Mouse (Mus musculus) yolk sac, embryonic 10.5 days (tissue): ENCODE data around the gene Hbs1l.
"Not testable (repeated sequence)": the region's sequence is repeated elsewhere in the genome, so short reads cannot be mapped to it uniquely, and the experiment has no call there.

ENCODE experiments used
- DNase-seq: peaks from one replicate; pipeline ENCODE4 v3.0.0-alpha.2; 2017; ENCODE audit warnings: low spot score

Gene Hbs1l

DNA sequence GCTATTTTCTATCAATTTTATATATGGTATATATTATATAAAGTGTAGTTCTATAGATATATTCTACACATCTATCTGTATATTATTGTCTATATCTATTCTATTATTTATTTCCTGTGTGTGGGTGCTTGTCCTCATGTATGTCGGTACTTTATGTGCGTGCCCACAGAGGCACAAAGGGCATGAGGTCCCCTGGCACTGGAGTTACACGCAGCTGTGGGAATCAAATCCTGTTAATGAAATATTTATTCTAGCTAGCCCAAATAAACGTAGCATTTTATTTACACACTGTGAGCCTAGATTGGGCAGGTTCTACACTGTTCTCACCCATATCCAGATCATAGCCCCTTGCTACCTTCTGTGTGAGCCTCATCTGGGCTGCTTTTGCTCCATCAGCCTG lies 63.3 kb downstream of the Hbs1l start:
- no peak for DNase-seq

- no peak for DNase-seq
Observed at GRCm38 (mm10) chr10:21361871-21362270, 66.1 kb downstream of the Hbs1l start.

GRCm38 (mm10) chr10:21363297-21363696 lies 67.5 kb downstream of the Hbs1l start:
- no peak for DNase-seq

DNA sequence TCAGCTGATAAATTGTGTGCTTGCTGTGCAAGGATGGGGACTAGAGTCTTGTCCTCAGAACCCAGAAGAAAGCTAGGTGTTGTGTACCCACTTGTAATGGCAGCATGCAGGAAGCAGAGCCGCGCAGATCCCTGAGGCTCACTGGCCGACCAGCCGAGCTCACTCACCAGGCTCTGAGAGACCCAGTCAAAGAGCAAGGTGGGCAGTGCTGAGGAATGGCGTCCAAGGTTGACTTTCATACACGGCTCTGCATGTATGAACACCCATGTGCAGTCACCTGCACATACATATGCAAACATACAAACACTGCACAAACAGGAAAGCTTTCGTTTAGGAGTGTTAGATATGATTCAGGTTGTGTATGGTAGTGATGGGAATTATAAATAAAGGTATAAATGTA lies 69.2 kb downstream of the Hbs1l start:
- DNase-seq, result no peak

DNA sequence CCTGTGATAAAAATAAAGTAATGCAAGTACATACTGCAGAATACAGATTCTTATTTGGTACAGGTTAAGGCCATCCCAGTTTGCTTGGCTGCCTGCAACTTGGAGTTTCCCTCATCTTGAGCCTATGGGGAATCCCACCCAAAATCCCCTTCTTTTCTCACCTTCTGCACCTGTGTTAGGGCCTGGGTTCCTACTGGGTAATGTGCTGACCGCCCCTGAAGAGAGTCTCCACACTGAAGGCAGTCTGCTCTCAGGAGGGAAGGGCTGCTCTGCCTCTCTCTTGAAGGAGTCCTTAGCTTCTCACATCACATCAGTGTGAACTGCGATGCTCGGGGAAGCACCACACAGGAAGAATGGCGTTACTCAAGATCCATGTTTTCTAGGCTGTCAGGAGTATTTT lies 70.1 kb downstream of the Hbs1l start:
- DNase-seq, result no peak

- DNase-seq, result no peak
Observed at GRCm38 (mm10) chr10:21366471-21366870, 70.7 kb downstream of the Hbs1l start.

GRCm38 (mm10) chr10:21367481-21367880 lies 71.7 kb downstream of the Hbs1l start:
- no peak for DNase-seq

- DNase-seq, result no peak
Observed at GRCm38 (mm10) chr10:21369586-21369985, 73.8 kb downstream of the Hbs1l start.

GRCm38 (mm10) chr10:21372271-21372670 lies 76.5 kb downstream of the Hbs1l start:
- DNase-seq, result no peak

- DNase-seq, result no peak
Observed at GRCm38 (mm10) chr10:21376682-21377473, 81.1 kb downstream of the Hbs1l start, which contains the start of gene Aldh8a1. TSS of gene Aldh8a1 (plus strand) at chr10:21377291.

GRCm38 (mm10) chr10:21378196-21378944 lies 82.6 kb downstream of the Hbs1l start:
- DNase-seq, result no peak

DNA sequence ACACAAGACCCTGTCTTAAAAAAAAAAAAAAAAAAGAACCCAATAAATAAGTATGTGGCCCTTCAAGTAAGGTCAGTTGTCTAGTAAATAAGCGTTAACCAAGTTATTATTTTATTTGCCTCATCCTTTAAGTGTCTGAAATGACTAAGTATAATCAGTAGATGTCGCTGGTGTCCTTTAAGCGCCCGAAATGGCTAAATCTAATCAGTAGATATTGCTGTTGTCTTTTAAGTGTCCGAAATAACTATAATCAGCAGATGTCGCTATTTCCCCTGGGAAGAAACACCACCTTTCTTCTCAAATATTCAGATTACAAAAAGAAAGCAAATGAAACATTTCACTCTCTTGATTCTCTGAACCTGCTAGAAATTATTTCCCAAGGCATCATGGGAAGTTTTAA lies 87.1 kb downstream of the Hbs1l start:
- DNase-seq, result peak; percentile 29

DNA sequence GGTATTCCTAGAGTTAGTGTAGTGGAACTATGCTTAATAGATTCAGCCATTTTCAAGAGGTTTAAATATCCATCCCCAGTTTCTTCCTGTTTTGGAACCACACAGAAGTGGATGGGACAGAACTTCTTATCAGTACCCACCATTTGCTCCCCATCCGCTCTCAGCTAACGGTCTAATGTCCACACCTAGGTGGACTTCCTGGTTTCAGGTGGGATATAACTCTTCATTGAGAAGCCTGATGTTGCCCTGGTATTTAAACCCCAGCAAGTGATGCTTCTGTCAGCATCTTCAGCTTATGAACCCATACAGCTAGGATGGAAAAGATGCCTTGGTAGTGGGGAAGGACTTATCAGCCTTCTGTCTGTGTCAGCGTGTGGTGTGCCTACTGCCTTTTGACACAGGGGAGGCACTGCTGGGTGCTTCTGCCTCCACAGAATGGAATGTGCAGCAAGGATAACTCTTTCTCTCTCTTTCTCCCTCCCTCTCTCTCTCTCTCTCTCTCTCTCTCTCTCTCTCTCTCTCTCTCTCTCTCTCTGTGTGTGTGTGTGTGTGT lies 89.4 kb downstream of the Hbs1l start:
- no peak for DNase-seq

DNA sequence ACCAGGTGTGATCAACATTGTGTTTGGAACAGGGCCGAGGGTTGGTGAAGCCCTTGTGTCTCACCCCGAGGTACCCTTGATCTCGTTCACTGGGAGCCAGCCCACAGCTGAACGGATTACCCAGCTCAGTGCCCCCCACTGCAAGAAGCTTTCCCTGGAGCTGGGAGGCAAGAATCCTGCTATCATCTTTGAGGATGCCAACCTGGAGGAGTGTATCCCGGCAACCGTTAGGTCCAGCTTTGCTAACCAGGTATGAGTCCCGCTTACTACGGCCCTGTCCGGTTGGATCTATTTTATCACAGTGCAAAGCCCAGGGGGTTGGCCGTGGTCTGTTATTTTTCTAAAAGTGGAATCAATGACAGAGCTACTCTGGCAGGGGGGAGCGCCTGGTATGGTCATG lies 93.3 kb downstream of the Hbs1l start:
- no peak for DNase-seq

DNA sequence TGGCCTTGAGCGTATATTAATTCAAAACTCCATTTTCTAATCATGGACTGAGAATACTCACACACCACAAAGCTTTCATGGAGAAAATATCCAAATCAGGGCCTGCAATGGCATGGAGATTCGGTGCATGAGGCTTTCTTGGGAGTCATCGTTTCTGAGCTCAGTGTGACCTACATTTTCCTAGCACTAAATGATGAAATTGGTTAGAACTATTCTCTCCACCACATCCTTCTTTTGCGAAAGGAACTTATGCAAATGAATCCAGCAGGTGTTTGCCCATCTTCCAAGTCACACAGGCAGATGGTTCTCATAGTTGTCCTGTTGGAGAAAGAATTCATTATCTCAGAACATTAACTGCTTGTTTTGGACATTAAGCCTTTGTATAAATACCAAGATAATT lies 94.7 kb downstream of the Hbs1l start:
- no peak for DNase-seq

DNA sequence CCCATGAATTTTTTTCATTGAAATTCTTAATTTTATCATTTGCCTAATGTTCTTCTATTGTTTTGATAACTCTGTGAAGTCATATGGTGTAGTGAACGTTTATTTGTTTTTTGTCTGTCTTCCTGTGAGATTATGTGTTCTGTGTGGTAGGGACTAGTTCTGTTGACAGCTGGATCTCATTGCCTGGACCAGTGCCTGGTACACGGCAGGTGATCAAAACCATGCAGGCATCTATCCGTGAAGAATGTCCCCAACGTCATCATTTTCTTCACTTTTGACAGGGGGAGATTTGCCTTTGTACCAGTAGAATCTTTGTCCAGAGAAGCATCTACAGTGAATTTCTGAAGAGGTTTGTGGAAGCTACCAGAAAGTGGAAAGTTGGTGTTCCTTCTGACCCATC lies 95.5 kb downstream of the Hbs1l start:
- no peak for DNase-seq

DNA sequence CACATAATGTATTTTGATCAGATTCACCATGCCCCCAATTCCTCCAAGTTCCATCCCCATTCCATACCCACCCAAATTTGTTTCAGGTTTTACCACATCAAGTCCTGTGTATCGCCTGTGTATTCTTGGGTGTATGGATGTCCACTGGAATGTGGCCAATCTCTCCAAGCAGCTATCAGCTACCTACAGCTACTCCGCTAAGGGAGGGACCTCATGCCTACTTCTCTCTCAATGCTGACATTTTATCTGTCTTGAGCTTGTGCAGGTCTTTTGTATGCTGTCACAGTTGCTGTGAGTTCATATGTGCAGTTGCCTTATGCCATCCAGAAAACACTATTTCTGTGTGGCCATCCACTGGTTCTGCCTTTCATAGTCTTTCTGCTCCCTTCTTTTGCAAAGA lies 97.6 kb downstream of the Hbs1l start:
- no peak for DNase-seq

DNA sequence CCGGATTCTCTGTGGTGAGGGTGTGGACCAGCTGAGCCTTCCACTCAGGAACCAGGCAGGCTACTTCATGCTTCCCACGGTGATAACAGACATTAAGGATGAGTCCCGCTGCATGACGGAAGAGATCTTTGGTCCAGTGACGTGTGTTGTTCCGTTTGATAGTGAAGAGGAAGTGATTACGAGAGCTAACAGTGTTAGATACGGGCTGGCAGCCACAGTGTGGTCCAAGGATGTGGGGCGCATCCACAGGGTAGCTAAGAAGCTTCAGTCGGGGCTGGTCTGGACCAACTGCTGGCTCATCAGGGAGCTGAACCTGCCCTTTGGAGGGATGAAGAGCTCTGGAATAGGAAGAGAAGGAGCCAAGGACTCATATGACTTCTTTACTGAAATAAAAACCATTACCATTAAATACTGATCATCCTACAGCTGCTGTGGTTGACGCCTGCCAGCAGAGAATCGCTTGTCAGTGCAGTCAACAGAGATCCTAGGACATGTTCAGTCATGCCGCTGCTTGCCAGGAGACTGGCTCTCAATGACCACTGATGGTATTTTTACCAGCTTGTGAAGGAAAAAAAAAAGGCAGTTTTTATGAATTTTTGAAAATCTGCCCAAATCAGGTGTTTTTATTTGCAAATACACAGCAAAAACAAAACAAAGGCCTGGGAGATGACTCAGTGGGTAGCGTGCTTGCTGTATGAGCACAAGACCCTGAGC lies 99.8 kb downstream of the Hbs1l start:
- DNase-seq, result no peak

GRCm38 (mm10) chr10:21398873-21399425 lies 103.2 kb downstream of the Hbs1l start:
- not testable (repeated sequence) for DNase-seq

DNA sequence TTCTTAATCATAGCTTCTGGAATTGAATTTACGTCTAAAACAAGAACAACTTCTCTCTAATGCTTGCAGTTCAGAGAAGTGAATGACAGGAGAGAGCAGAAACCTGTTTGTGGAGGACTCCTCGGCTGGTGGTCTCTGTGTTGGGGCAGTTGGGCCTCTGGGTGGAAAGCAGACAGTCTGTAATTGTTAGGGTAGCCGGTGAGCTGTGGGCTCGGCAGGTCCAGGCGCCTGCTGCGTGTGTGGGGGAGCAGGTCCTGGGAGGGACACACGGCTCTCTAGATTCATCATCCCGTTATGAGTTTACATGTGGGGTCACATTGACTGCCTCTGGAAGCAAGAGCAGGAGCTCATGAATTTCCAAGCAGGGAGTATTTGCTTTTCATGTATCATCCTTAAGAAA lies 103.8 kb downstream of the Hbs1l start:
- DNase-seq, result no peak

DNA sequence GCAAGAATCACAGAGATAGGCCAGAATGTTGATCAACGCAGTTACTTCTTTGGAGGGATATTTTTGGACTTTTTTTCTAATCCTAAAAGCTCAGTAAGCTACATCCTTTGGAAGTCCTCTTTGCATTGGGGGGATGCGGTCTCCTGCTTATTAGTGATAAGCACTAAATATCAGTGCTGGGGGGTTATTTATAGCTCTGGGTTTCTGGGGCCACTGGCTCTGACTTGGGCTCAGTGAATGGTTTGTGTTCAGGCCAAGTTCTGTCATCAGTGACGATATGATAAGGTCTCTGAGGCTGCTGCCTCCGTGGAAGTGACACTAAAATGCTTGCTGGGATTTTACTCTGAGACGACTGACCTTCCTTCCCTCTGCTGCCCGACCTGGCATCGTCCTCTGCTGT lies 104.3 kb downstream of the Hbs1l start:
- no peak for DNase-seq

DNA sequence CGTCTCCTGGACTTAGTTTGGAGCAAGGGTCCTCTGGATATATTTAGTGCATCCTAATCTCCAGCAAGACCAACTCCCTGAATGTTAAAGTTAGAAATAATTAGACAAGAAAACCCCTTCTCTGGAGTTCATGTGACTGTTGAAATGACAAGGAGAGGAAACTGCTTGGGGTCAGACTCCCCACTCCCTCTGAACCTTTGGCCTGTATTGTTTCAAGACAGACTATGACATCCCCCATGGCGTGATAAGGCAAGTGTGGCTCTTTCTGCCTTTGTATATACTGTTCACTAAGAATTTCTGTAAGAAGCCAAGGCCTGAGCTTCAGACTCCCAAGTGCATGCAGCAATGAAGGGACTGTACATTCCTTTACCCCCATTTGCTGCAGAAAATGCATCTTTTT lies 104.7 kb downstream of the Hbs1l start:
- no peak for DNase-seq
